Mouse (Mus musculus): ENCODE data around the gene Fam234b. TPM values are rescaled to one million over a fixed set of nuclear protein-coding genes. Genes with fewer than 3 reads are reported as not detected.

The Fam234b gene
- polyA plus RNA-seq, 1 experiment from 2014 or later, result 30.3 TPM

- Histone ChIP-seq H3K9ac (peak overlapping the region; percentile 13), H3K4me3 (replicated peaks) (peak overlapping the region; percentile 16; the same call in 1 of the 2 replicates), H3K27me3 (no peaks in the 10 kb centered on the region), H3K4me2 (peak overlapping the region; percentile 50), H3K27ac (replicated peaks) (peak overlapping the region; percentile 77), H3K36me3 (replicated peaks) (peaks cover 53% of the 10 kb centered on the region), H3K4me1 (replicated peaks) (peaks cover 79% of the 10 kb centered on the region), H3K9me3 (replicated peaks) (no peaks in the 10 kb centered on the region)
- ATAC-seq (ENCODE audit: insufficient read depth), result no peak
- 27% methylated on average over 4 of the region's 4 CpGs for WGBS (ENCODE audit: insufficient replicate concordance)
Observed at GRCm38 (mm10) chr6:135162861-135163260, 34.9 kb upstream of the Fam234b start.

GRCm38 (mm10) chr6:135165191-135165590, 32.6 kb upstream of the Fam234b start:
- Histone ChIP-seq H3K4me3 (replicated peaks) (peak overlapping the region; percentile 71), H3K27me3 (no peaks in the 10 kb centered on the region), H3K27ac (replicated peaks) (peak overlapping the region; percentile 96), H3K36me3 (replicated peaks) (peaks cover 32% of the 10 kb centered on the region), H3K9ac (peak overlapping the region; percentile 59), H3K4me2 (peak overlapping the region; percentile 67), H3K9me3 (replicated peaks) (no peaks in the 10 kb centered on the region), H3K4me1 (replicated peaks) (peaks cover 80% of the 10 kb centered on the region)
- peak; percentile 11; the same call in 1 of the 2 replicates for ATAC-seq (ENCODE audit: insufficient read depth)
- WGBS (ENCODE audit: insufficient replicate concordance), result 16% methylated on average over 3 of the region's 3 CpGs

- peaks cover 29% of the 10 kb centered on the region for H3K36me3 ChIP-seq (replicated peaks)
- peak overlapping the region; percentile 96 for H3K27ac ChIP-seq (replicated peaks)
- ATAC-seq (ENCODE audit: insufficient read depth), result peak; percentile 82
- H3K27me3 ChIP-seq, result no peaks in the 10 kb centered on the region
- H3K9me3 ChIP-seq (replicated peaks), result no peaks in the 10 kb centered on the region
- H3K9ac ChIP-seq, result peak overlapping the region; percentile 83
- peak overlapping the region; percentile 67 for H3K4me2 ChIP-seq
- peak overlapping the region; percentile 71 for H3K4me3 ChIP-seq (replicated peaks)
- WGBS (ENCODE audit: insufficient replicate concordance), result 17% methylated on average over 2 of the region's 2 CpGs
- peaks cover 75% of the 10 kb centered on the region for H3K4me1 ChIP-seq (replicated peaks)
Observed at GRCm38 (mm10) chr6:135165706-135166105, 32.1 kb upstream of the Fam234b start.

- Histone ChIP-seq H3K9ac (peak overlapping the region; percentile 83), H3K27me3 (no peaks in the 10 kb centered on the region), H3K4me1 (replicated peaks) (peaks cover 69% of the 10 kb centered on the region), H3K36me3 (replicated peaks) (peaks cover 26% of the 10 kb centered on the region), H3K4me2 (peak overlapping the region; percentile 67), H3K9me3 (replicated peaks) (no peaks in the 10 kb centered on the region), H3K4me3 (replicated peaks) (peak overlapping the region; percentile 71), H3K27ac (replicated peaks) (peak overlapping the region; percentile 96)
- ATAC-seq (ENCODE audit: insufficient read depth), result 0 out of 2 replicates have a peak, but pooled peaks have one; percentile 2
- WGBS (ENCODE audit: insufficient replicate concordance), result 37% methylated on average over 3 of the region's 3 CpGs
Observed at GRCm38 (mm10) chr6:135166262-135166661, 31.5 kb upstream of the Fam234b start.

- Histone ChIP-seq H3K9me3 (replicated peaks) (no peaks in the 10 kb centered on the region), H3K4me3 (replicated peaks) (peak overlapping the region; percentile 71), H3K27ac (replicated peaks) (peak overlapping the region; percentile 96), H3K4me2 (peak overlapping the region; percentile 67), H3K9ac (peak overlapping the region; percentile 83), H3K27me3 (no peaks in the 10 kb centered on the region), H3K36me3 (replicated peaks) (peaks cover 22% of the 10 kb centered on the region), H3K4me1 (replicated peaks) (peaks cover 66% of the 10 kb centered on the region)
- ATAC-seq (ENCODE audit: insufficient read depth), result peak; percentile 39
- 9% methylated on average over 5 of the region's 5 CpGs for WGBS (ENCODE audit: insufficient replicate concordance)
Observed at GRCm38 (mm10) chr6:135166712-135167111, 31.1 kb upstream of the Fam234b start.

GRCm38 (mm10) chr6:135167380-135168311, 30.1 kb upstream of the Fam234b start:
- Histone ChIP-seq H3K36me3 (replicated peaks) (peaks cover 15% of the 10 kb centered on the region), H3K4me2 (peak overlapping the region; percentile 67)

GRCm38 (mm10) chr6:135168471-135168870, 29.3 kb upstream of the Fam234b start:
- H3K27me3 ChIP-seq, result no peaks in the 10 kb centered on the region
- peak overlapping the region; percentile 96 for H3K27ac ChIP-seq (replicated peaks)
- H3K4me3 ChIP-seq (replicated peaks), result peak overlapping the region; percentile 71
- peaks cover 7% of the 10 kb centered on the region for H3K36me3 ChIP-seq (replicated peaks)
- H3K4me1 ChIP-seq (replicated peaks), result peaks cover 50% of the 10 kb centered on the region
- 75% methylated on average over 6 of the region's 6 CpGs for WGBS (ENCODE audit: insufficient replicate concordance)
- H3K9ac ChIP-seq, result peak overlapping the region; percentile 83
- no peak for ATAC-seq (ENCODE audit: insufficient read depth)
- H3K9me3 ChIP-seq (replicated peaks), result no peaks in the 10 kb centered on the region; the same call in 1 of the 2 replicates
- H3K4me2 ChIP-seq, result peak overlapping the region; percentile 67

More at GRCm38 (mm10) chr6:135167380-135168311, 30.1 kb upstream of the Fam234b start:
- Histone ChIP-seq H3K4me3 (replicated peaks) (peak overlapping the region; percentile 71), H3K27me3 (no peaks in the 10 kb centered on the region), H3K27ac (replicated peaks) (peak overlapping the region; percentile 96), H3K9ac (peak overlapping the region; percentile 83), H3K9me3 (replicated peaks) (no peaks in the 10 kb centered on the region), H3K4me1 (replicated peaks) (peaks cover 58% of the 10 kb centered on the region)
- WGBS (ENCODE audit: insufficient replicate concordance), result 2% methylated on average over 46 of the region's 46 CpGs
- ATAC-seq (ENCODE audit: insufficient read depth), result peak; percentile 74

- H3K27me3 ChIP-seq, result no peaks in the 10 kb centered on the region
Observed at GRCm38 (mm10) chr6:135169246-135169645, 28.5 kb upstream of the Fam234b start.

GRCm38 (mm10) chr6:135171736-135172135, 26.0 kb upstream of the Fam234b start:
- 79% methylated on average over 14 of the region's 14 CpGs for WGBS (ENCODE audit: insufficient replicate concordance)
- H3K4me2 ChIP-seq, result no peak overlapping the region
- H3K9ac ChIP-seq, result no peak overlapping the region
- ATAC-seq (ENCODE audit: insufficient read depth), result no peak
- H3K36me3 ChIP-seq (replicated peaks), result no peaks in the 10 kb centered on the region
- no peak overlapping the region for H3K4me3 ChIP-seq (replicated peaks)
- no peak overlapping the region for H3K27ac ChIP-seq (replicated peaks)
- peaks cover 1% of the 10 kb centered on the region; the same call in 1 of the 2 replicates for H3K27me3 ChIP-seq
- H3K4me1 ChIP-seq (replicated peaks), result peaks cover 22% of the 10 kb centered on the region
- no peaks in the 10 kb centered on the region; the same call in 1 of the 2 replicates for H3K9me3 ChIP-seq (replicated peaks)

More at GRCm38 (mm10) chr6:135169246-135169645, 28.5 kb upstream of the Fam234b start:
- no peaks in the 10 kb centered on the region for H3K36me3 ChIP-seq (replicated peaks)
- no peak overlapping the region for H3K4me3 ChIP-seq (replicated peaks)
- H3K9me3 ChIP-seq (replicated peaks), result no peaks in the 10 kb centered on the region; the same call in 1 of the 2 replicates
- H3K4me2 ChIP-seq, result no peak overlapping the region
- no peak overlapping the region for H3K9ac ChIP-seq
- no peak for ATAC-seq (ENCODE audit: insufficient read depth)
- H3K27ac ChIP-seq (replicated peaks), result peak overlapping the region; percentile 96; the same call in 1 of the 2 replicates
- peaks cover 43% of the 10 kb centered on the region for H3K4me1 ChIP-seq (replicated peaks)
- WGBS (ENCODE audit: insufficient replicate concordance), result 58% methylated on average over 3 of the region's 3 CpGs

- Histone ChIP-seq H3K36me3 (replicated peaks) (no peaks in the 10 kb centered on the region), H3K27me3 (peaks cover 30% of the 10 kb centered on the region), H3K4me2 (no peak overlapping the region), H3K27ac (replicated peaks) (no peak overlapping the region), H3K9me3 (replicated peaks) (no peaks in the 10 kb centered on the region; the same call in 1 of the 2 replicates), H3K4me3 (replicated peaks) (no peak overlapping the region), H3K9ac (no peak overlapping the region), H3K4me1 (replicated peaks) (peaks cover 6% of the 10 kb centered on the region; the same call in 1 of the 2 replicates)
- ATAC-seq (ENCODE audit: insufficient read depth), result no peak
- 83% methylated on average over 1 of the region's 1 CpGs for WGBS (ENCODE audit: insufficient replicate concordance)
Observed at GRCm38 (mm10) chr6:135175014-135175413, 22.8 kb upstream of the Fam234b start.

GRCm38 (mm10) chr6:135177271-135177670, 20.5 kb upstream of the Fam234b start:
- H3K4me3 ChIP-seq (replicated peaks), result no peak overlapping the region
- no peaks in the 10 kb centered on the region for H3K36me3 ChIP-seq (replicated peaks)
- H3K27ac ChIP-seq (replicated peaks), result no peak overlapping the region
- peaks cover 50% of the 10 kb centered on the region for H3K27me3 ChIP-seq
- no peaks in the 10 kb centered on the region; the same call in 1 of the 2 replicates for H3K9me3 ChIP-seq (replicated peaks)
- no peak for ATAC-seq (ENCODE audit: insufficient read depth)
- H3K9ac ChIP-seq, result no peak overlapping the region
- no peak overlapping the region for H3K4me2 ChIP-seq
- peaks cover 6% of the 10 kb centered on the region; the same call in 1 of the 2 replicates for H3K4me1 ChIP-seq (replicated peaks)

Data from liver, embryonic 15.5 days (tissue).